Mouse (Mus musculus) spleen, postnatal 14 days (tissue): ENCODE data around the gene Wnt3.

Source experiments
- DNase-seq, 2 experiments: peaks; one replicate each; pipeline ENCODE4 v3.0.0; 2021 to 2022; ENCODE audit warnings: low spot score in 2 of 2

Wnt3 gene

GRCm38 (mm10) chr11:103840834-103841233, 66.9 kb downstream of the Wnt3 start:
- no peak for DNase-seq

- DNase-seq = no peak
These were observed 74.3 kb downstream of the Wnt3 start for GRCm38 (mm10) chr11:103848287-103848686.

- no peak for DNase-seq
These were observed 78.8 kb downstream of the Wnt3 start for GRCm38 (mm10) chr11:103852590-103853283.

- no peak for DNase-seq
These were observed 79.5 kb downstream of the Wnt3 start for GRCm38 (mm10) chr11:103853284-103853920.

GRCm38 (mm10) chr11:103854294-103854693, 80.3 kb downstream of the Wnt3 start:
- no peak for DNase-seq

- DNase-seq = no peak
These were observed 82.7 kb downstream of the Wnt3 start for GRCm38 (mm10) chr11:103856641-103857040.

- DNase-seq = no peak
These were observed 84.8 kb downstream of the Wnt3 start for GRCm38 (mm10) chr11:103858760-103859159.

- DNase-seq = no peak
These were observed 86.1 kb downstream of the Wnt3 start for GRCm38 (mm10) chr11:103859933-103860610.

GRCm38 (mm10) chr11:103862951-103863350, 89.0 kb downstream of the Wnt3 start:
- no peak for DNase-seq

- no peak for DNase-seq
These were observed 90.5 kb downstream of the Wnt3 start for GRCm38 (mm10) chr11:103864486-103864885.

GRCm38 (mm10) chr11:103865346-103865745, 91.4 kb downstream of the Wnt3 start:
- DNase-seq = no peak
